Mouse (Mus musculus) kidney, adult 2 months (tissue): ENCODE results near the gene Rora.

Source experiments
- CTCF ChIP-seq: fragments of 200-500 bp; conservative IDR thresholded peaks from 2 replicates; pipeline ENCODE4 v1.5.1; 2011; ENCODE audit warnings: low read depth, mild to moderate bottlenecking, control low read depth, low read length, moderate library complexity, mixed read lengths; ENCODE audit not compliant: insufficient read depth, insufficient read length
- POLR2A ChIP-seq: fragments of 200-500 bp; IDR thresholded peaks from one replicate; pipeline ENCODE4 v1.6.1; 2011; ENCODE audit warnings: low read depth, low read length, control low read depth

DNA sequence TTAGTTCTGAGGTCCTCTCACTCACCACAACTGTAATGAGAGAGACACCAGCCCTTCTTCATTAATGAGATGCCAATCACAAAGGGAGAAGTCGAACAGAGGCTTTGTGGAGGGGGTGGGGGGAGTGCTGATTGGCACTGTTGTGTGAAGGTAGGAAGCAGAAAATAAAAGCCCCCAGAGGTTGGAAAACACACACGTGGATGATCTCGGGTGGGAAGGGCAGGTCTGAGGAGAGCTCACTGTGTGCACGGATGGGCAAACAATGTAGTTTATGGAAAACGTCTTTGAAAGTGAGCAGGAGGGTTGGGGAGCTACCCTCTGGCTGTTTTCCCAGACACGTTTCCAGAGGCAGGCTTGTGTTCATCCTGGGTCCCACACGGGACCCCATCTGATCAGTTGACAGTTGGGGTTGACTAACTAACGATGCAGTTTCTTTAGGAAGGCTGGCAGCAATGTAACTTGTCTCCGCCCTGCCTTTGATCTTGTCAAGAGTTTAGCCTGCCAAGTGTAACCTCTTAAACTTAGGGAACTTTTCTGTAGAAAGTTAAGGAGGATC lies 460.9 kb downstream of the Rora start:
- TF ChIP-seq POLR2A (no peak), CTCF (no peak)
